Mouse (Mus musculus) liver, embryonic 14.5 days (tissue): ENCODE results near the gene Tfb1m.

Experiments used
- CTCF ChIP-seq: IDR thresholded peaks from 2 replicates; pipeline ENCODE4 v1.5.1; 2016; ENCODE audit warnings: antibody characterized with exemption, low read depth, control low read depth
- EP300 ChIP-seq: IDR thresholded peaks from 2 replicates; pipeline ENCODE4 v1.6.1; 2016; ENCODE audit warnings: antibody characterized with exemption, low read depth

DNA sequence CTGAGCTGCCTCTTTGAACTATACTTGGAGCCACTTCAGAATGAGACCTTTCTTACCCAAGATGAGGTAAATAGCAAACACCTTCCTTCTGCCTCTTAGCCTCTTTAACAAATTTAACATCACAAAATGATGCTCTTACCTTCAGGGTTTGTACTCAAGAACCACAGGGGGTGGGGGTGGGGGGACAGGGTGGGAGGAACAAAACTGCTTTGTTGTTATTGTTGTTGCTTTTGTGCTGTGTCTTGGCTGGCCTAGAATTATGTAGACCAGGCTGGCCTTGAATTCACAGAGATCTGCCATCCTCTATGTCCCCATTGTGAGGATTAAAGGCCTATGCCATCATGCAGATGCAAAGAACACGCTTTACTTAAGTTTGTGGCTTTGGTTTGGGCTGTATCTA lies 51.9 kb downstream of the Tfb1m start:
- TF ChIP-seq CTCF (no peak), EP300 (no peak)
